ENCODE assay signal across 8 mouse cellular contexts in the genomic region with DNA sequence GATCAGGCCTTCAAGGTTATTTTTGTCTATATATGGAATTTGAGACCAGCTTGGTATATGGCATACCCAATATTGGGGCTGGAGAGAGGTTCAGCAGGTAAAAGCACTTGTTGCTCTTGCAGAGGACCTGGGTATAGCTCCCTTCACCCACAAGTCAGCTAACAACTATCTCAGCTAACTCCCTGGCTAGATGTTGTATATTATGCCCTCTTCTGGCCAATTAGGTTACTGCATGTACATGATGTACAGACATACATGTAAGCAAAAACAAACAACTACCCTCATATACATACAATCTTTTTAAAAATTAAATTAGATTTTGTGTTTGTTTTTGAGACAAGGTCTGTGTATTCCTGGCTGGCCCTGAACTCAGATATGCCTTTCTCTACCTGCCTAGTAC. TPM values are rescaled to one million over a fixed set of nuclear protein-coding genes. Genes with fewer than 3 reads are reported as not detected.
DNase-seq lines count a peak whose midpoint lies in the region; ATAC-seq and TF ChIP-seq lines count a peak whose summit lies in the region.

No protein-coding gene starts in this region.

- DNase-seq in heart, postnatal 4 days, result no peak
- DNase-seq in ES-E14 (ENCODE audit: low read depth, low spot score), result peak; percentile 57
- DNase-seq in embryonic facial prominence, embryonic 14.5 days (ENCODE audit: low spot score), result peak; percentile 33
- no peak for DNase-seq in limb, embryonic 11.5 days (ENCODE audit: low spot score)
- no peak for DNase-seq in left cerebral cortex, adult 9 months (ENCODE audit: low spot score in 2 of 2)
- DNase-seq in urinary bladder, postnatal 36 days (ENCODE audit: low spot score in 2 of 2), result no peak

- peak overlapping the region; percentile 94 for H3K4me3 ChIP-seq in heart, embryonic 11.5 days (ENCODE audit: low read depth, low read length)
- H3K4me3 ChIP-seq in ES-E14 (ENCODE audit: insufficient read depth in 1 of 2, low read depth in 1 of 2, low read length in 2 of 2, poor library complexity in 1 of 2, severe bottlenecking in 1 of 2), result no peak overlapping the region
- peak overlapping the region; percentile 75 for H3K4me3 ChIP-seq in embryonic facial prominence, embryonic 14.5 days (ENCODE audit: low read depth, low read length)
- H3K4me3 ChIP-seq in limb, embryonic 11.5 days (ENCODE audit: low read depth, low read length), result peak overlapping the region; percentile 95

- H3K4me1 ChIP-seq in heart, embryonic 11.5 days (ENCODE audit: control insufficient read depth, insufficient read depth, low read length), result peaks cover 15% of the 10 kb centered on the region
- H3K4me1 ChIP-seq in ES-E14 (ENCODE audit: control insufficient read depth in 2 of 2, insufficient read depth in 2 of 2, low read length in 2 of 2, poor library complexity in 1 of 2), result peaks cover 0 to 3% of the 10 kb centered on the region in 2 experiments; a peak in 1 of 4 replicates
- peaks cover 10% of the 10 kb centered on the region; the same call in 1 of the 2 replicates for H3K4me1 ChIP-seq in embryonic facial prominence, embryonic 14.5 days (ENCODE audit: control insufficient read depth, insufficient read depth, low read length)
- peaks cover 10% of the 10 kb centered on the region for H3K4me1 ChIP-seq in limb, embryonic 11.5 days (ENCODE audit: control insufficient read depth, insufficient read depth, low read length)

- no peak for ATAC-seq in heart, embryonic 11.5 days (replicated peaks; ENCODE audit: insufficient number of reproducible peaks, low FRiP score, low TSS enrichment)
- ATAC-seq in embryonic facial prominence, embryonic 14.5 days (ENCODE audit: low read depth), result no peak
- no peak for ATAC-seq in limb, embryonic 11.5 days (ENCODE audit: insufficient number of reproducible peaks, low FRiP score, low TSS enrichment, low read depth)
- peak; percentile 35; the same call in 1 of the 2 replicates for ATAC-seq in neutrophil, adult 5-6 weeks (ENCODE audit: extremely low read depth, insufficient number of reproducible peaks, low FRiP score, poor library complexity, severe bottlenecking)

- in situ Hi-C loops in ES-E14 (cut with MboI; ENCODE audit: low sequenced_read_pairs in 2 of 2, unreplicated experiment in 2 of 2), result no loop called here

- peaks cover 3% of the 10 kb centered on the region; the same call in 1 of the 2 replicates for H3K36me3 ChIP-seq in heart, embryonic 11.5 days (ENCODE audit: control insufficient read depth, insufficient read depth, low read length)
- H3K36me3 ChIP-seq in ES-E14 (ENCODE audit: control insufficient read depth, insufficient read depth, low read length, poor library complexity, severe bottlenecking), result peaks cover 4% of the 10 kb centered on the region
- H3K36me3 ChIP-seq in embryonic facial prominence, embryonic 14.5 days (ENCODE audit: control insufficient read depth, insufficient read depth, low read length), result peaks cover 37% of the 10 kb centered on the region
- peaks cover 6% of the 10 kb centered on the region for H3K36me3 ChIP-seq in limb, embryonic 11.5 days (ENCODE audit: control insufficient read depth, insufficient read depth, low read length)

- H3K27ac ChIP-seq in heart, embryonic 11.5 days (ENCODE audit: low read depth, low read length), result no peak overlapping the region
- no peak overlapping the region for H3K27ac ChIP-seq in ES-E14 (ENCODE audit: insufficient read depth, low read depth, low read length, poor library complexity, severe bottlenecking)
- no peak overlapping the region for H3K27ac ChIP-seq in embryonic facial prominence, embryonic 14.5 days (replicated peaks; ENCODE audit: low read depth, low read length)
- no peak overlapping the region for H3K27ac ChIP-seq in limb, embryonic 11.5 days (replicated peaks; ENCODE audit: low read depth, low read length)

- H3K4me2 ChIP-seq in heart, embryonic 11.5 days, result peak overlapping the region; percentile 93
- H3K4me2 ChIP-seq in embryonic facial prominence, embryonic 14.5 days (ENCODE audit: low read depth, low read length), result peak overlapping the region; percentile 68
- H3K4me2 ChIP-seq in limb, embryonic 11.5 days (ENCODE audit: low read depth, severe bottlenecking), result no peak overlapping the region

- H3K27me3 ChIP-seq in heart, embryonic 11.5 days (ENCODE audit: control insufficient read depth, insufficient read depth, low read length), result no peaks in the 10 kb centered on the region
- H3K27me3 ChIP-seq in embryonic facial prominence, embryonic 14.5 days (replicated peaks; ENCODE audit: control insufficient read depth, insufficient read depth, low read length), result no peaks in the 10 kb centered on the region
- H3K27me3 ChIP-seq in limb, embryonic 11.5 days (ENCODE audit: control insufficient read depth, insufficient read depth, low read length), result no peaks in the 10 kb centered on the region

- no peaks in the 10 kb centered on the region for H3K9me3 ChIP-seq in heart, embryonic 11.5 days (replicated peaks; ENCODE audit: control insufficient read depth, low read length)
- no peaks in the 10 kb centered on the region for H3K9me3 ChIP-seq in ES-E14 (ENCODE audit: control insufficient read depth, insufficient read depth, low read depth, low read length)
- H3K9me3 ChIP-seq in embryonic facial prominence, embryonic 14.5 days (ENCODE audit: control insufficient read depth, low read length), result no peaks in the 10 kb centered on the region
- no peaks in the 10 kb centered on the region for H3K9me3 ChIP-seq in limb, embryonic 11.5 days (ENCODE audit: control insufficient read depth, low read length)

- peak overlapping the region; percentile 89; the same call in 1 of the 2 replicates for H3K9ac ChIP-seq in heart, embryonic 11.5 days (ENCODE audit: low read depth, low read length)
- H3K9ac ChIP-seq in ES-E14 (ENCODE audit: insufficient read depth, low read depth, low read length, poor library complexity, severe bottlenecking), result no peak overlapping the region
- H3K9ac ChIP-seq in embryonic facial prominence, embryonic 14.5 days (ENCODE audit: low read depth, low read length), result no peak overlapping the region
- no peak overlapping the region for H3K9ac ChIP-seq in limb, embryonic 11.5 days (ENCODE audit: low read length)

TF ChIP-seq in ES-E14, 5 proteins besides CTCF, POLR2A, EP300 and RAD21:
- TF ChIP-seq ZC3H11A (IDR thresholded peaks at IDR 0.05; ENCODE audit: borderline replicate concordance, low read depth, low read length), result no peak
- no peak for TF ChIP-seq MAFK (IDR thresholded peaks at IDR 0.05; ENCODE audit: insufficient read depth, low read depth, low read length)
- no peak for TF ChIP-seq CHD2 (IDR thresholded peaks at IDR 0.05; ENCODE audit: low read depth, low read length)
- no peak for TF ChIP-seq HCFC1 (IDR thresholded peaks at IDR 0.05; ENCODE audit: borderline replicate concordance, insufficient read depth, low read length)
- TF ChIP-seq ZNF384 (IDR thresholded peaks at IDR 0.05; ENCODE audit: low read depth, low read length), result no peak

RNA-seq across cellular contexts. Expression of a gene that starts 1.7 kb away (rescaled TPM):
- polyA plus RNA-seq in heart, embryonic 11.5 days (2014; fragmentation: Nextera tagmentation; extraction: Ambion mirVana), result 125 and 339 TPM in 2 replicates
- total RNA-seq in heart, postnatal 4 days (2021), result 100 to 1,000 TPM; 181 to 193 TPM
- 172 and 280 TPM in 2 replicates for total RNA-seq in ES-E14 (2012; rRNA removed)
- polyA plus RNA-seq in embryonic facial prominence, embryonic 14.5 days (2014; fragmentation: Nextera tagmentation; extraction: Ambion mirVana), result 206 and 249 TPM in 2 replicates
- 272 and 354 TPM in 2 replicates for polyA plus RNA-seq in limb, embryonic 11.5 days (2014; fragmentation: Nextera tagmentation; extraction: Ambion mirVana)
- 82.5 and 89.9 TPM in 2 replicates for total RNA-seq in neutrophil, adult 5-6 weeks (2017)

RNA-seq across cellular contexts. Expression of a gene that starts 2.4 kb away (rescaled TPM):
- 20.5 and 26.8 TPM in 2 replicates for polyA plus RNA-seq in heart, embryonic 11.5 days (2014; fragmentation: Nextera tagmentation; extraction: Ambion mirVana)
- total RNA-seq in heart, postnatal 4 days (2021), result 10 to 100 TPM; 75.1 to 78.1 TPM
- 42.2 and 49.9 TPM in 2 replicates for total RNA-seq in ES-E14 (2012; rRNA removed)
- polyA plus RNA-seq in embryonic facial prominence, embryonic 14.5 days (2014; fragmentation: Nextera tagmentation; extraction: Ambion mirVana), result 27.2 and 33.1 TPM in 2 replicates
- polyA plus RNA-seq in limb, embryonic 11.5 days (2014; fragmentation: Nextera tagmentation; extraction: Ambion mirVana), result 18.1 and 18.9 TPM in 2 replicates
- total RNA-seq in neutrophil, adult 5-6 weeks (2017), result 70.1 and 88.5 TPM in 2 replicates

RNA-seq across cellular contexts. Expression of a gene that starts 29.6 kb away (rescaled TPM):
- polyA plus RNA-seq in heart, embryonic 11.5 days (2014; fragmentation: Nextera tagmentation; extraction: Ambion mirVana), result 42.1 and 44.3 TPM in 2 replicates
- 10 to 100 TPM; 25.3 to 29.7 TPM for total RNA-seq in heart, postnatal 4 days (2021)
- 52.1 and 56.8 TPM in 2 replicates for total RNA-seq in ES-E14 (2012; rRNA removed)
- polyA plus RNA-seq in embryonic facial prominence, embryonic 14.5 days (2014; fragmentation: Nextera tagmentation; extraction: Ambion mirVana), result 58.6 and 60.6 TPM in 2 replicates
- 58.6 and 61.5 TPM in 2 replicates for polyA plus RNA-seq in limb, embryonic 11.5 days (2014; fragmentation: Nextera tagmentation; extraction: Ambion mirVana)
- 26.0 and 30.3 TPM in 2 replicates for total RNA-seq in neutrophil, adult 5-6 weeks (2017)

RNA-seq across cellular contexts. Expression of a gene that starts 53.2 kb away (rescaled TPM):
- 12.9 and 15.3 TPM in 2 replicates for polyA plus RNA-seq in heart, embryonic 11.5 days (2014; fragmentation: Nextera tagmentation; extraction: Ambion mirVana)
- 10 to 100 TPM; 18.0 to 19.1 TPM for total RNA-seq in heart, postnatal 4 days (2021)
- total RNA-seq in ES-E14 (2012; rRNA removed), result 36.5 and 63.7 TPM in 2 replicates
- polyA plus RNA-seq in embryonic facial prominence, embryonic 14.5 days (2014; fragmentation: Nextera tagmentation; extraction: Ambion mirVana), result 20.2 and 26.5 TPM in 2 replicates
- 18.7 TPM in 2 replicates for polyA plus RNA-seq in limb, embryonic 11.5 days (2014; fragmentation: Nextera tagmentation; extraction: Ambion mirVana)
- total RNA-seq in neutrophil, adult 5-6 weeks (2017), result 11.6 and 18.3 TPM in 2 replicates

Comparison
In these comparisons a context has a peak if more than half of its experiments do, and no peak if none do; other contexts are left out.
1. H3K4me3 ChIP-seq: peak in heart, embryonic 11.5 days (single experiment), embryonic facial prominence, embryonic 14.5 days (single experiment) and limb, embryonic 11.5 days (single experiment); none in ES-E14 (0 of 2).
2. DNase-seq: peak in ES-E14 (single experiment) and embryonic facial prominence, embryonic 14.5 days (single experiment); none in heart, postnatal 4 days (single experiment), limb, embryonic 11.5 days (single experiment), left cerebral cortex, adult 9 months (0 of 2) and urinary bladder, postnatal 36 days (0 of 2).